Mouse (Mus musculus) kidney, embryonic 14.5 days (tissue): ENCODE results near the gene Cdk20. TPM values are rescaled to one million over a fixed set of nuclear protein-coding genes. Genes with fewer than 3 reads are reported as not detected.

Experiments
- ATAC-seq: fragments of 200-750 bp; cut with Nextera tagmentation; 2 replicates; pipeline ENCODE4 v1.8.0; 2017; ENCODE audit warnings: moderate number of reproducible peaks, mild to moderate bottlenecking, moderate TSS enrichment, moderate library complexity; ENCODE audit not compliant: low FRiP score, low TSS enrichment
- H3K27ac ChIP-seq: fragments of 300-500 bp; sonication (generic); 2 replicates; pipeline ENCODE4 v1.5.1; 2014; ENCODE audit warnings: low read depth, mild to moderate bottlenecking, low read length, moderate library complexity, mixed read lengths
- H3K27me3 ChIP-seq: fragments of 300-500 bp; sonication (generic); 2 replicates; pipeline ENCODE4 v1.6.1; 2014; ENCODE audit warnings: mild to moderate bottlenecking, low read length; ENCODE audit not compliant: control insufficient read depth, insufficient read depth
- H3K36me3 ChIP-seq: fragments of 300-500 bp; sonication (generic); 2 replicates; pipeline ENCODE4 v1.6.1; 2014; ENCODE audit warnings: low read length, mixed read lengths; ENCODE audit not compliant: control insufficient read depth, insufficient read depth
- H3K4me1 ChIP-seq: fragments of 300-500 bp; sonication (generic); 2 replicates; pipeline ENCODE4 v1.6.1; 2014; ENCODE audit warnings: low read length, mixed read lengths; ENCODE audit not compliant: control insufficient read depth, insufficient read depth
- H3K4me2 ChIP-seq: fragments of 300-500 bp; sonication (generic); replicated peaks from 2 replicates; pipeline ENCODE4 v1.6.1; 2014; ENCODE audit warnings: low read depth, mild to moderate bottlenecking, low read length
- H3K4me3 ChIP-seq: fragments of 300-500 bp; sonication (generic); 2 replicates; pipeline ENCODE4 v1.5.1; 2014; ENCODE audit warnings: mild to moderate bottlenecking, low read length
- H3K9ac ChIP-seq: fragments of 300-500 bp; sonication (generic); 2 replicates; pipeline ENCODE4 v1.6.1; 2014; ENCODE audit warnings: low read depth, mild to moderate bottlenecking, low read length, moderate library complexity
- H3K9me3 ChIP-seq: fragments of 300-500 bp; sonication (generic); 2 replicates; pipeline ENCODE4 v1.6.1; 2016; ENCODE audit warnings: low read length; ENCODE audit not compliant: control insufficient read depth
- WGBS: fragments of 180-500 bp; shearing (Covaris S2); extraction: QIAGEN DNeasy Blood & Tissue Kit; methylation state at CpG from one replicate; pipeline ENCODE4 v1.1.7; 2014; 5-methylcytosine and 5-hydroxymethylcytosine counted together
- polyA plus RNA-seq: library from polyadenylated mRNA; unstranded; fragments of >200 nt; fragmentation: Nextera tagmentation; extraction: Ambion mirVana; gene quantifications from 2 replicates; pipeline ENCODE4 v1.2.1, GENCODE M21; 2014

Cdk20 gene
- polyA plus RNA-seq, 1 experiment from 2014 or later = 10.5 TPM

DNA sequence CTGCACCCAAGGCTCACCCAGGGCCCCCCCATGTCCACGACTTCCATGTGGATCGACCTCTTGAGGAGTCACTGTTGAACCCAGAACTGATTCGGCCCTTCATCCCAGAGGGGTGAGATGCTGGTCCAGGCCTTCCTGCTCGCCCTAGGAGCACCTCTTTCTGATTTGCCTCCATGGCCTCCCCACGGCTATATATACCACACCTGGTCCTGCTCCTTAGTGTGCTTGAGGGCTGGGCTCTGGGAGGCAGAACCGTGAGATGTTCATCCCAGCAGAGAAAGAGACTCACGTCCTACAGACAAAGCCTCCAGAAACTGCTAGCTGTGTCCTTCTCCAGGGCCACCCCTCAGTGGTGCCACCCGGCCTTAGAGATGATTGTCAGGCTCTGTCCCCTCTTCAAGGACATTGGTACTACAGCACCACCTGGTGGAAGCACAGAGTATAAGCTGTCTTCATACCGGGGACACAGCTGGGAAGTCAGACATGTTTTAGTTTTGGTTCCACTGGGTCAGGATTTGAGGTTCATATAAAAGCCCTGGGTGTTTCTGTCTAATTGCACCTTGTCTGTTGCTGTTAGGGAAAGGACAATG lies 6.8 kb downstream of the Cdk20 start:
- Histone ChIP-seq H3K4me1 (no peaks in the 10 kb centered on the region), H3K4me2 (no peak overlapping the region), H3K9me3 (no peaks in the 10 kb centered on the region), H3K27me3 (no peaks in the 10 kb centered on the region), H3K9ac (no peak overlapping the region), H3K36me3 (no peaks in the 10 kb centered on the region), H3K4me3 (no peak overlapping the region), H3K27ac (no peak overlapping the region)
- WGBS = 53% methylated on average over 9 of the region's 9 CpGs
- ATAC-seq = peak; percentile 44

DNA sequence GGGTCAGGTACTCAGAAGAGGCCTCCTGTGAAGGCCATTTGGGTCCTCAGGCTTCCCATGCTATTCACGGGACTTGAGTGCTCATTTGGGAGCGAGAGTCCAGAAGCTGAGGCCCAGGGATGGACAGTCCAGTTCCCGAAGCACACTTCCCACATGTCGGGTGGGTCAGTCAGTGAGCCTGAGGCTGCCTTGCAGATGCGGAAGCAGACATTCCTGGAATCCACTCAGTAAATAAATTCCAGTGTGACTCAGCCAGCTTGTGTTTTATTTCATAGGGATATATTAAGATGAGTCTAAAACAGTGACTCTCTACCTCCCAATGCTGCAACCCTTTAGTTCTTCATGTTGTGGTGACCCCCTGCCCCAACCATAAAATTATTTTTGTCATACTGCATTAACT lies 7.4 kb downstream of the Cdk20 start:
- 77% methylated on average over 5 of the region's 5 CpGs for WGBS
- Histone ChIP-seq H3K4me2 (no peak overlapping the region), H3K4me1 (no peaks in the 10 kb centered on the region), H3K27ac (no peak overlapping the region), H3K4me3 (no peak overlapping the region), H3K9ac (no peak overlapping the region), H3K27me3 (no peaks in the 10 kb centered on the region), H3K36me3 (no peaks in the 10 kb centered on the region), H3K9me3 (no peaks in the 10 kb centered on the region)
- no peak for ATAC-seq

DNA sequence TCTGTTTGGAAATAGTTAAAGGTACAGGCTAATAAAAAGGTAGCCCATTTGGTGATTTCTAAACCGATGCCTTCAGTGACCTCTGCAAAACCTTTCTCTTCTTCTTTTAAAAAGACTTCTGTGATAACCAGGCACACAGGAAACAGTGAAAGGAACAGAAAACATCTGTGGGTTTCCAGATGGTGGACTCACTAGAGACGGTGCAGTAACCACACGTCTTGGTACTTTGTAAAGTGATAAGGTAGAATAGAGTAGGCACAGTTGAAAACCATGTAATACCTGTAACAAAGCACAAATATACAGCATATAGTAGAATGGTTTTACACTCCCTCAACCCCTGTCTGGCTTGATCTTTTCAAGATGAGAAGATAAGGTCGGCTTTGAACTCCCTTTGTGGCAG lies 8.5 kb downstream of the Cdk20 start:
- WGBS = 77% methylated on average over 4 of the region's 4 CpGs
- H3K4me2 ChIP-seq = no peak overlapping the region
- H3K9me3 ChIP-seq = no peaks in the 10 kb centered on the region
- H3K4me3 ChIP-seq = no peak overlapping the region
- H3K27ac ChIP-seq = no peak overlapping the region
- ATAC-seq = no peak
- H3K4me1 ChIP-seq = no peaks in the 10 kb centered on the region
- no peak overlapping the region for H3K9ac ChIP-seq
- H3K36me3 ChIP-seq = no peaks in the 10 kb centered on the region
- H3K27me3 ChIP-seq = no peaks in the 10 kb centered on the region

DNA sequence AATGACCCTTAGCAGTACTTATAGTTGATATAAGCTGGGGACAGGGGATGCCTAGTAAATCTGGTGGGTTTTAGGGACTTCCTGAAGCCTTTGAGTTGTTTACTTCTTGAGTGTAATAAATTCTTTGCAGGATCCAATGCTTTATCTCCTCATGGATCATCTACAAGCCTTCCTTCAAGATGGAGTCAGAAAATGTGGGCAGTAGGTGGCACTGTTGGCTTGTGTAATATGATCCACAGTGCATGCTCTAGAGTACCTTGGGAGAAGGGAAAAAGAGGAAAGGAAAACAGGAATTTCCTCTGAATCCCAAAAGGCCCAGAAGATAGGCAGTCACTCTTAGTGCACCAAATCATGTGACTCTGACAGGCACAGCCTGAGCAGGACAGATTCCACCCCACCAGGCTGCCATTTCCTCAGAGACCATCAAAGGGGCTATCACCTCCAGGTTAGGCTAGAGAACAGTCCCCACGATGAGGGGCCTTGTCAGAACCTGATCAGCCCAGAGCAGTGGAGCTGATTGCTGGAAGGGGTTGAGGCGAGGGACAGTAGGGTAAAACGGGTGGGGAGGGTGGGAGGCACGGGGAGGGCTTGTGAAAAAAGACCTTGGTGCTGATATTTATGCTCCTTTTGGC lies 11.3 kb downstream of the Cdk20 start:
- no peaks in the 10 kb centered on the region for H3K27me3 ChIP-seq
- no peaks in the 10 kb centered on the region for H3K4me1 ChIP-seq
- WGBS = 49% methylated on average over 4 of the region's 4 CpGs
- H3K9me3 ChIP-seq = no peaks in the 10 kb centered on the region
- no peak overlapping the region for H3K4me2 ChIP-seq
- H3K27ac ChIP-seq = no peak overlapping the region
- H3K36me3 ChIP-seq = no peaks in the 10 kb centered on the region
- peak; percentile 52; the same call in 1 of the 2 replicates for ATAC-seq
- H3K9ac ChIP-seq = no peak overlapping the region
- H3K4me3 ChIP-seq = no peak overlapping the region

DNA sequence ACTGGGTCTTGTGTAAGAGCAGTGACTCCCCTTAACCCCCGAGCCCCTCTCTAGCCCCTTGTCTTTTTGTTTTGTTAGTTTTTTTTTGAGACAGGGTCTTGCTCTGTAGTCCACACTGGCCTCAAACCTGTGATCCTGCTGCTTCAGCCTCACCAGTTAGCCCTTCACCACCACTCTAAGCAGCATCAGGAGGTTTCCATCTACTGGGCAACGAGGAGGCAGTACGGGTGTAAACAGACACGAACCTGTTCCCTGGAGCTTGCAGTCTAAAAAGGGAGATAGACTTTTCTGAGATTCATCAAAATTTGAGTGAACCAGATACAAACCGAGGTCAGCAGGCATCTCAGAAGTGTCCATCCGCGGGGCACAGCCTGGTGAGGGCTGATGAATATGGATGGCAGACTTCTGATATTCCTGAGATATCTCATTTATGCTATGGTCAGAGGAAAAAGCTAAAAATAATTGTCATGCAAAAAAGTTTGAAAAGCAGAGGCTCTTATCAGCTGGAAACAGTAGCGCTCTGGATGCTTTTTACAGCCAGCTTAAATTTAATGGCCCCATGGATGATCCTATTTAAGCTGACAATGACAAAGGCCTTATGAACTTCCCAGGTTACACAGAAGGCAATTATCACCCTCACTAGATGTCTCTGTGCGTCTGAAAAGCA lies 13.3 kb downstream of the Cdk20 start:
- Histone ChIP-seq H3K27ac (no peak overlapping the region), H3K27me3 (no peaks in the 10 kb centered on the region), H3K36me3 (no peaks in the 10 kb centered on the region), H3K4me3 (no peak overlapping the region), H3K9ac (no peak overlapping the region), H3K9me3 (no peaks in the 10 kb centered on the region), H3K4me1 (no peaks in the 10 kb centered on the region), H3K4me2 (no peak overlapping the region)
- no peak for ATAC-seq
- 74% methylated on average over 9 of the region's 9 CpGs for WGBS

DNA sequence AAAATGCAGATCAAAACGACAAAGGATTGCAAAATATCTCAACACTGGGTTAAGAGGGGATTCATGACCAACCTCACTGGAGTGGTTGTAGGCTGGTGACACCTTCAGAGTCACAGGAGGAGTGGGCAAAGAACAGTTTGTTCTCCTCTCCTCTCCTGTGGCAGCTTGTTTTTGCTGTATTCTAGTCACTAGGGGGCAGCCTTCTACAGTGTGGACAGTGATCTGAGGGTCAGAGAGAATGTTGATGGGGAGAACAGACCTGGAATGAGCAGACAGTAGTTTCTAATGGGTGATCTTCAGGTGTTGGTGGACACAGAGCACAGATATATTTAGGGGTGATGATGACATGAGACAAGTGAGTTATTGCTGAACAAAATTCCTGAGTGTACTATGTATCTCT lies 15.8 kb downstream of the Cdk20 start:
- Histone ChIP-seq H3K9ac (no peak overlapping the region), H3K4me3 (no peak overlapping the region), H3K9me3 (no peaks in the 10 kb centered on the region), H3K4me2 (no peak overlapping the region), H3K36me3 (no peaks in the 10 kb centered on the region), H3K27me3 (no peaks in the 10 kb centered on the region), H3K4me1 (no peaks in the 10 kb centered on the region), H3K27ac (no peak overlapping the region)
- WGBS = 0% methylated on average over 1 of the region's 1 CpGs
- peak; percentile 57; the same call in 1 of the 2 replicates for ATAC-seq

DNA sequence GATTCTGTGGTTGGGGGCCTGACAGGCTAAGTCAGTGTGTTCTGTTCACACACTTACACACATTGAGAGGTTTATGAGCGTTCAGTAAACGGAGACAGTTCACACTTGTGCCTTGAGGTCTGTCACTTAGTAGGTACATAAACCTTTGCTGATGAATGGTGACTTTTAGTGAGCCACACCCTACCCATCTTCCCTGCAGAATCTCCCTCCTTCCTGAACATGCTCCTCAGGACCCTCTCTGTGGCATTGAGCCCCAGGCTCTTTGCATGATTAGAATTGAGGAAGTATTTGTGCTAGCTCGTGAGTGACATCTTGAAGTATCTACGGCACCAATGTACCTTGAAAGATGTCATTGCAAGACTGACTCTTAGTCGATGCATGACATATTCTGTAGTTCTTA lies 16.6 kb downstream of the Cdk20 start:
- H3K4me2 ChIP-seq = no peak overlapping the region
- 86% methylated on average over 5 of the region's 5 CpGs for WGBS
- ATAC-seq = no peak
- H3K27ac ChIP-seq = no peak overlapping the region
- no peaks in the 10 kb centered on the region for H3K36me3 ChIP-seq
- no peak overlapping the region for H3K4me3 ChIP-seq
- no peaks in the 10 kb centered on the region for H3K27me3 ChIP-seq
- H3K9me3 ChIP-seq = no peaks in the 10 kb centered on the region
- no peak overlapping the region for H3K9ac ChIP-seq
- no peaks in the 10 kb centered on the region for H3K4me1 ChIP-seq

DNA sequence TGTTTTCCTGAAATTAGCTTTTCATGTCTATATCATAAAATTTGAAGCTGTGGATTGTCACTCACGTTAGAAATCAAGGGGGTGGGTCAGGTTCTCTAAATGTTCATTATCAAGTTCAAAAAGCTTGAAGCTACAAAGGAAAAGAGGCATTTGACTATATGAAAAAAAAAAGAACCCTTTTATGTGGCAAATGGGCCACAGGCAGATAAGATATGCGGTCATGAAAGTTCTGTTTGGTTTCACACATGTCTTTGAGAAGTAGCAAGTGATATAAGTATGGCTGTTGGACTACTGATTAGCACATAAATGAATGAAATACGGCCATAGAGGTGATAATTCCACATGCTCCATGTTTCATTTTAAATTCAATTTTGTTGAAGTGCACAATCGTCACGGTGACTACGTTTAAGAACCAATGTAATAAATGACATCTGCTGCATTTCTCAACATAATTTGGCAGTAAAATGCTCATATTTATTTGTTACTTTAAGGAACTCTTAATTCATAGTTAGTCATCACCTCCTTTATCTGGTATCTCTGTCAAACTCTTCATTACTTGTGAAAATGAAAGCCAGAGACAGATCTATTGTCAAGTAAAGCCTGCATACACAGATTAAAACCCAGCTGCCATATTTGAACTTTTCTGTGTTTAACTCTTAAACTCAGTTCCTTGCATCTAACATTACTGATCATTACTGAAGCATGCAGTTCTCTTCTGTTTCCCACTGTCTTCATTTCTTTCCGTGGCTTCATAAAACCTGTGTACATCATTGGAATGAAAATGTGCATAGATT lies 18.1 kb downstream of the Cdk20 start:
- WGBS = 77% methylated on average over 7 of the region's 7 CpGs
- Histone ChIP-seq H3K27me3 (no peaks in the 10 kb centered on the region), H3K4me1 (no peaks in the 10 kb centered on the region), H3K27ac (no peak overlapping the region), H3K9ac (no peak overlapping the region), H3K36me3 (no peaks in the 10 kb centered on the region), H3K4me2 (no peak overlapping the region), H3K4me3 (no peak overlapping the region), H3K9me3 (no peaks in the 10 kb centered on the region)
- no peak for ATAC-seq
